Mouse (Mus musculus) forebrain, embryonic 16.5 days (tissue): Measurements from ENCODE around the gene Kank2. TPM values are rescaled to one million over a fixed set of nuclear protein-coding genes. Genes with fewer than 3 reads are reported as not detected.
"Not testable (repeated sequence)": the region's sequence is repeated elsewhere in the genome, so short reads cannot be mapped to it uniquely, and the experiment has no call there.

ENCODE experiments used
- ATAC-seq: fragments of 200-750 bp; cut with Nextera tagmentation; 2 replicates; pipeline ENCODE4 v1.8.0; 2017; ENCODE audit warnings: mild to moderate bottlenecking, moderate library complexity
- H3K27ac ChIP-seq: fragments of 300-500 bp; sonication (generic); 2 replicates; pipeline ENCODE4 v1.5.1; 2014; ENCODE audit warnings: low read length, control low read depth
- H3K27me3 ChIP-seq: fragments of 300-500 bp; sonication (generic); replicated peaks from 2 replicates; pipeline ENCODE4 v1.6.1; 2014; ENCODE audit warnings: low read length; ENCODE audit not compliant: control insufficient read depth, insufficient read depth
- H3K36me3 ChIP-seq: fragments of 300-500 bp; sonication (generic); 2 replicates; pipeline ENCODE4 v1.6.1; 2014; ENCODE audit not compliant: control insufficient read depth, insufficient read depth
- H3K4me1 ChIP-seq: fragments of 300-500 bp; sonication (generic); replicated peaks from 2 replicates; pipeline ENCODE4 v1.6.1; 2014; ENCODE audit warnings: low read length; ENCODE audit not compliant: control insufficient read depth, insufficient read depth
- H3K4me2 ChIP-seq: fragments of 300-500 bp; sonication (generic); 2 replicates; pipeline ENCODE4 v1.6.1; 2014; ENCODE audit warnings: mild to moderate bottlenecking, low read length, control low read depth
- H3K4me3 ChIP-seq: fragments of 300-500 bp; sonication (generic); replicated peaks from 2 replicates; pipeline ENCODE4 v1.5.1; 2014; ENCODE audit warnings: mild to moderate bottlenecking, low read length, control low read depth
- H3K9ac ChIP-seq: fragments of 300-500 bp; sonication (generic); replicated peaks from 2 replicates; pipeline ENCODE4 v1.6.1; 2014; ENCODE audit warnings: low read depth, low read length, control low read depth
- H3K9me3 ChIP-seq: fragments of 300-500 bp; sonication (generic); 2 replicates; pipeline ENCODE4 v1.6.1; 2016; ENCODE audit warnings: low read length; ENCODE audit not compliant: control insufficient read depth
- WGBS: fragments of 180-500 bp; shearing (Covaris S2); extraction: QIAGEN DNeasy Blood & Tissue Kit; methylation state at CpG from one replicate; pipeline ENCODE4 v1.1.7; 2014; 5-methylcytosine and 5-hydroxymethylcytosine counted together
- polyA plus RNA-seq: library from polyadenylated mRNA; unstranded; fragments of >200 nt; fragmentation: Nextera tagmentation; extraction: Ambion mirVana; gene quantifications from 2 replicates; pipeline ENCODE4 v1.2.1, GENCODE M21; 2015

Kank2 gene
- polyA plus RNA-seq, 1 experiment from 2014 or later: 3.2 TPM

GRCm38 (mm10) chr9:21794344-21794834, 4.2 kb downstream of the Kank2 start:
- no peak overlapping the region for H3K9ac ChIP-seq
- no peak for ATAC-seq
- 96% methylated on average over 18 of the region's 18 CpGs for WGBS

DNA sequence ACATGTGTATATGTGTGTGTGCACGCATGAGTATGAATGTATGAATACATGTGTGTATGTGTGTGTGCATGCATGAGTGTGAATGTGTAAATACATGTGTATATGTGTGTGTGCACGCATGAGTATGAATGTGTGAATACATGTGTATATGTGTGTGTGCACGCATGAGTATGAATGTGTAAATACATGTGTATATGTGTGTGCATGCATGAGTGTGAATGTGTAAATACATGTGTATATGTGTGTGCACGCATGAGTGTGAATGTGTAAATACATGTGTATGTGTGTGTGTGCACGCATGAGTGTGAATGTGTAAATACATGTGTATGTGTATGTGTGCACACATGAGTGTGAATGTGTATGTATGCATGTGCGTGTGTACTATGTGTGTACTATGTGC, 5.0 kb downstream of the Kank2 start:
- H3K27me3 ChIP-seq, H3K27ac ChIP-seq, H3K9me3 ChIP-seq, H3K4me3 ChIP-seq, ATAC-seq, H3K36me3 ChIP-seq, H3K4me2 ChIP-seq, H3K9ac ChIP-seq: not testable (repeated sequence)
- H3K4me1 ChIP-seq: peaks cover 17% of the 10 kb centered on the region
- 97% methylated on average over 6 of the region's 6 CpGs for WGBS

More at GRCm38 (mm10) chr9:21794344-21794834, 4.2 kb downstream of the Kank2 start:
- peaks cover 21% of the 10 kb centered on the region for H3K4me1 ChIP-seq
- H3K4me2 ChIP-seq: no peak overlapping the region
- no peak overlapping the region for H3K27ac ChIP-seq
- no peak overlapping the region for H3K4me3 ChIP-seq
- no peaks in the 10 kb centered on the region for H3K36me3 ChIP-seq
- H3K27me3 ChIP-seq: no peaks in the 10 kb centered on the region
- H3K9me3 ChIP-seq: no peaks in the 10 kb centered on the region

DNA sequence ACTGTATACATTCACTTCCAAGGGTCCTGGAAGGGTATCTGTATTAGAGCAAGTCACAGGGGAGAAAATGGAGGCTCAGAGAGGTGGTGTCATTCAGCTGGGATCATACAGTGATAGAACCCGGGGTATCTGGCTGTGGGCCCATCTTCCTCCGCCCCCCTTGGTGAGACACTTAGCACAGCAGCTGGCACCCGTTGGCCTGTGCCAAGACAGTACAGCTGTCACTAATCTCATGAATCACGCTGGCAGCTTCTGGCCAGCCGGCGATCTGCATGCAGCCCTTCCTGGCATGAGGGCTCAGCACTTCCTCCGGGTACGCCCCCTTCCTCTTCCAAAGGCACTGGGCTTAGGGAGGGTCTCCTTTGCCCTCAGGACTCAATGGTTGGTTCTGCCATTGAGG, 5.9 kb downstream of the Kank2 start:
- no peak overlapping the region for H3K27ac ChIP-seq
- peaks cover 8% of the 10 kb centered on the region for H3K4me1 ChIP-seq
- ATAC-seq: peak; percentile 88
- H3K4me2 ChIP-seq: no peak overlapping the region
- H3K4me3 ChIP-seq: no peak overlapping the region
- H3K9me3 ChIP-seq: no peaks in the 10 kb centered on the region
- H3K9ac ChIP-seq: no peak overlapping the region
- H3K27me3 ChIP-seq: no peaks in the 10 kb centered on the region
- WGBS: 25% methylated on average over 8 of the region's 8 CpGs
- no peaks in the 10 kb centered on the region for H3K36me3 ChIP-seq

DNA sequence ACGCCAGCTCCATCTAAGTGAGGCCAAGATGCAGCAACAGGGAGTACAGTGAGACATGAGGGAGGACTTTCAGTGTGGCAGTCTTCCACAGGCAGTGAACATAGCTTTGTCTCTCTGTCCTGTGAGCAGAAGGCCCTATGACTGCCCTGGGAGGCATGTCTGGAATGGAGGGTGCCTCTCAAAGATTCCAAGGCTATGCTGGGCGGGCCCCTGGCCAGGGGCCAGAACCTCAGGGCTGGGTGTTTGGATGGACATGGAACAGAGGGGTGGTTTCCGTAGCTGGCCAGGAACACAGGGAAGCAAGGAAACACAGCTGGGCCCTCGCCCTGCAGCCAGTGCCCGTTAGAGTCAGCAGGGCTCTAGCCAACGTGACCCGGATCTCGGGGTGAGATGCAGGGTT, 6.7 kb downstream of the Kank2 start:
- Histone ChIP-seq H3K4me3 (no peak overlapping the region), H3K27me3 (no peaks in the 10 kb centered on the region), H3K36me3 (no peaks in the 10 kb centered on the region), H3K4me2 (no peak overlapping the region), H3K27ac (no peak overlapping the region), H3K9ac (no peak overlapping the region), H3K9me3 (no peaks in the 10 kb centered on the region), H3K4me1 (peaks cover 7% of the 10 kb centered on the region)
- ATAC-seq: no peak
- 84% methylated on average over 8 of the region's 8 CpGs for WGBS

DNA sequence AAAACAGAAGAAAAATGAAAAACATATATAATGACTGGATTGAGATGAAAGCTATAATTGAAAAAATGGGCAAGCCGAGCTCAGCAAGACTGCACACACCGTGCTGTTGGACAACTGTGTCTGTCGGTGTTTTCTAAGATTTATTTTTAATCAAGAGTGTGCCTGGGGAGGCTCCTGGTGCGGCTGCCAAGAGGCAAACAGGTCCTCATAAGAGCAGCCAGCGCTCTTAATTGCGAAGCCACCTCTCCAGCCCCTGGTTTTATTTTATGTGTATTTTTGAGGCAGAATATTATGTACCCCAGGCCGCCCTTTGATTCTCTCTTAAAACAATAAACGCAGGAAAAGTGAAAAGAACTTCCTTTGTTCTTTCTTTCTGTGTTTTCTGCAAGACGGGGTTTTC, 10.3 kb downstream of the Kank2 start:
- 78% methylated on average over 9 of the region's 9 CpGs for WGBS
- H3K36me3 ChIP-seq: no peaks in the 10 kb centered on the region
- no peaks in the 10 kb centered on the region for H3K27me3 ChIP-seq
- no peak overlapping the region for H3K9ac ChIP-seq
- no peaks in the 10 kb centered on the region for H3K9me3 ChIP-seq
- no peak overlapping the region for H3K27ac ChIP-seq
- H3K4me1 ChIP-seq: peaks cover 7% of the 10 kb centered on the region
- H3K4me3 ChIP-seq: no peak overlapping the region
- no peak overlapping the region for H3K4me2 ChIP-seq
- ATAC-seq: no peak

DNA sequence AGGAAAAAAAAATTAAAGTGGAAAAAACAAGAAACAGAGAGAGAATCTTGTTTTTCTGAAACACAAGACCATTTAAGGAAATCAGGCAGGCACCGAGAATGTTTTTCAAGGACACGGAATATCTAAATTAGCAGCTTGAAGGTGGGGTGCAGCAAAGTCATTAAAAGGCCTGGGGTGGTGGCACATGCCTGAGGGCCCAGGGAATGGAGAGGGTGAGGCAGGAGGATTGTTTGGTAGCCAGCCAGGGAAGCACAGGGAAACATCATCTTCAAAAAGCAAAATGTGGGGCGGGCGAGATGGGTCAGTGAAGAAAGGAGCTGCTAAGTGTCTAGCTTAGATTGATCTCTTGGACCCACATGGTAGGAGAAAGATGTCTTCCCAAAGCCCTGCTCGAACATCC, 10.9 kb downstream of the Kank2 start:
- Histone ChIP-seq H3K9me3 (no peaks in the 10 kb centered on the region), H3K9ac (no peak overlapping the region), H3K36me3 (no peaks in the 10 kb centered on the region), H3K27me3 (no peaks in the 10 kb centered on the region), H3K4me1 (peaks cover 3% of the 10 kb centered on the region), H3K4me3 (no peak overlapping the region), H3K4me2 (no peak overlapping the region), H3K27ac (no peak overlapping the region)
- WGBS: 82% methylated on average over 5 of the region's 5 CpGs
- no peak for ATAC-seq

DNA sequence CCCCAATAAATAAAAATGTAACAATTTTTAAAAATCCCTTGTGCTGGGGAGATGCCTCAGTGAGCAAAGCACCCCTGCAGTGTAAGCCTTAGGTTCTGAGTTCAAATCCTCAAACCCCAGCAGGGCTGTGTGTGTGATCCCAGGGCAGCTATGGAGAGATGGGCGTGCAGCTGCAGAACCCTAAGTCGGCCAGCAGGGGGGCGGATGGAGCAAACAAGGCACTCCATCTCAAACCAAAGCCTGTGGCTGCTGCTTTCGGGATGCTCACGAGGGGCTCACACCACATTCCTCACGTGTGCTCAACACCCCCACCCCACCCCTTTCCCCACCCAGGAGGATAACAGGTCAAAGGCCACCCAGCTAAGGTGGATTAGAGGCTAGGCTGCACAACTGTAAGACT, 11.6 kb downstream of the Kank2 start:
- H3K4me3 ChIP-seq: no peak overlapping the region
- 2% methylated on average over 6 of the region's 6 CpGs for WGBS
- no peaks in the 10 kb centered on the region for H3K36me3 ChIP-seq
- H3K27me3 ChIP-seq: no peaks in the 10 kb centered on the region
- H3K27ac ChIP-seq: no peak overlapping the region
- H3K4me1 ChIP-seq: no peaks in the 10 kb centered on the region
- H3K4me2 ChIP-seq: no peak overlapping the region
- peak; percentile 59; the same call in 1 of the 2 replicates for ATAC-seq
- H3K9ac ChIP-seq: no peak overlapping the region
- H3K9me3 ChIP-seq: no peaks in the 10 kb centered on the region

DNA sequence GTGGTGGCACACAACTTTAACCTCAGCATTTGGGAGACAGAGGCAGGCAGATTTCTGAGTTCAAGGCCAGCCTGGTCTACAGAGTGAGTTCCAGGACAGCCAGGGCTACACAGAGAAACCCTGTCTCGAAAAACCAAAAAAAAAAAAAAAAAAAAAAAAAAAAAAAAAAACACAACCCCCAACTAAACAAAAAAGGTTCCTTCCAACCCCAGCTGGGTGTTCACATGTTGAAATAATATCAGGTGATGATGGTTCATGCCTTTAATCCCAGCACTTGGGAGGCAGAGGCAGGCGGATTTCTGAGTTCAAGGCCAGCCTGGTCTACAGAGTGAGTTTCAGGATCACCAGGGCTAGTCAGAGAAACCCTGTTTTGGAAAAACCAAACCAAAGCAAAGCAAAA, 12.2 kb downstream of the Kank2 start:
- 79% methylated on average over 1 of the region's 2 CpGs for WGBS
- not testable (repeated sequence) for H3K36me3 ChIP-seq, H3K27ac ChIP-seq, ATAC-seq, H3K9me3 ChIP-seq, H3K4me1 ChIP-seq, H3K4me2 ChIP-seq, H3K9ac ChIP-seq, H3K4me3 ChIP-seq, H3K27me3 ChIP-seq

- H3K9me3 ChIP-seq: no peaks in the 10 kb centered on the region
- no peak for ATAC-seq
- WGBS: 86% methylated on average over 7 of the region's 7 CpGs
- no peaks in the 10 kb centered on the region for H3K27me3 ChIP-seq
- H3K4me1 ChIP-seq: no peaks in the 10 kb centered on the region
- no peak overlapping the region for H3K4me3 ChIP-seq
- no peak overlapping the region for H3K9ac ChIP-seq
- no peaks in the 10 kb centered on the region for H3K36me3 ChIP-seq
- H3K4me2 ChIP-seq: no peak overlapping the region
- no peak overlapping the region for H3K27ac ChIP-seq
These were observed 13.8 kb downstream of the Kank2 start for GRCm38 (mm10) chr9:21784517-21785307.
